Mouse (Mus musculus) hindbrain, embryonic 15.5 days (tissue): ENCODE measurements around the gene Yars. TPM values are rescaled to one million over a fixed set of nuclear protein-coding genes. Genes with fewer than 3 reads are reported as not detected.

Source experiments
- ATAC-seq: fragments of 200-750 bp; cut with Nextera tagmentation; 2 replicates; pipeline ENCODE4 v1.8.0; 2017; ENCODE audit warnings: low read depth, moderate number of reproducible peaks, moderate TSS enrichment; ENCODE audit not compliant: low FRiP score
- H3K27ac ChIP-seq: fragments of 300-500 bp; sonication (generic); replicated peaks from 2 replicates; pipeline ENCODE4 v1.5.1; 2015; ENCODE audit warnings: mild to moderate bottlenecking, inconsistent platforms
- H3K27me3 ChIP-seq: fragments of 300-500 bp; sonication (generic); 2 replicates; pipeline ENCODE4 v1.6.1; 2015; ENCODE audit warnings: control low read depth, inconsistent platforms
- H3K36me3 ChIP-seq: fragments of 300-500 bp; sonication (generic); 2 replicates; pipeline ENCODE4 v1.6.1; 2015; ENCODE audit warnings: control low read depth, inconsistent platforms
- H3K4me1 ChIP-seq: fragments of 300-500 bp; sonication (generic); replicated peaks from 2 replicates; pipeline ENCODE4 v1.6.1; 2015; ENCODE audit warnings: control low read depth, inconsistent platforms
- H3K4me2 ChIP-seq: fragments of 300-500 bp; sonication (generic); 2 replicates; pipeline ENCODE4 v1.6.1; 2015; ENCODE audit warnings: moderate library complexity, mild to moderate bottlenecking, inconsistent platforms
- H3K4me3 ChIP-seq: fragments of 300-500 bp; sonication (generic); 2 replicates; pipeline ENCODE4 v1.5.1; 2015; ENCODE audit warnings: mild to moderate bottlenecking, inconsistent platforms
- H3K9ac ChIP-seq: fragments of 300-500 bp; sonication (generic); 2 replicates; pipeline ENCODE4 v1.6.1; 2015; ENCODE audit warnings: inconsistent platforms
- H3K9me3 ChIP-seq: fragments of 300-500 bp; sonication (generic); 2 replicates; pipeline ENCODE4 v1.6.1; 2016; ENCODE audit warnings: control low read depth, inconsistent platforms
- WGBS: fragments of 180-500 bp; shearing (Covaris S2); methylation state at CpG from one replicate; pipeline ENCODE4 v1.1.7; 2015; 5-methylcytosine and 5-hydroxymethylcytosine counted together
- polyA plus RNA-seq: library from polyadenylated mRNA; unstranded; fragments of >200 nt; fragmentation: Nextera tagmentation; extraction: Ambion mirVana; gene quantifications from 2 replicates; pipeline ENCODE4 v1.2.1, GENCODE M21; 2015

Gene Yars
- 102 and 111 TPM in 2 replicates for polyA plus RNA-seq

DNA sequence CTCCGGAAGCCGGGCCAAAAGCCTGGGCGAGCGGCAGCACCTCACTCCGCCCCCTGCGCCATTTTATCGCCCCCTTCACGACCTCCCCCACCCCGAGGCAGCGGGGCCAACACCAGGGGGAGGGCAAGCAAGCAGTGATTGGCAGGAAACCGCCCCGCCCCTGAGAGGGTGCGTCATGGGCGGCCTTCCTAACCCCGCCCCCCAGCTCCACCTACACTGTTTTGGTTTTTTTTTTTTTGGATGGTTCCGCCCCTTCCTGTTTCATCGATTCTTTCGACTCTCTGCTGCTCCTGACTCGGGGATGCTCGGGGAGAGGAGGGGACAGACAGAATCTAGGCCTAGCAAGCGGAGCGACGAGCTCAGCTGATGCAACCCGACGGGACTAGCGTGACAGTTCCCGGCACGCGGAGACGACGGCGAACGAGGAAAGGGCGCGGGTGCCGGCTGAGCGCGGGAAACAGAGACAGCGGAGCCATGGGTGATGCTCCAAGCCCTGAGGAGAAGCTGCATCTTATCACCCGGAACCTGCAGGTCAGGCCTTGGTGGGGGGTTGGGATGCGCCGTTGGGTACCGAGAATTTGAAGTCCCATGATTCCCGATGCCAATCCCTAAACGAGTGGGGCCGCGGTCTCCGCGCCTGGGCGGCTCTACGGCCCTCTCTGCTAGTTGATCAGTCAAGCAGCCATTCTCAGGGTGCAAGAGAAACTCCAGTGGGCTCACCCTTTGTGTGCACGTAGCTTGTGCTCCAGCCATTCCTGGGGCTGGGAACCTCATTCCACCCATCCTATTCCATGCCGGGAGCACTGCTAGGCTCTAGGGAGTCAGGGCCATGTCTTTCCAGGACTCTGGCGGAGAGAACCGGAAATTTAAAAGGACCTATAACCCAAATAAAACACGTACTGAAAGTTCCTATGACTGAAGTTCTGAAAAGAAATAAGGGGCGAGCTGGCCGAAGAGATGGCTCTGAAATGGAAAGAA lies at the start of gene Yars, which contains the start of gene S100pbp:
Gene Yars (plus strand): TSS at position 219 of the 978 bp plus-strand sequence.
Gene S100pbp (minus strand): TSS at position 186 of the 978 bp plus-strand sequence.
- peaks cover 31% of the 10 kb centered on the region for H3K4me1 ChIP-seq
- peak within 1 kb of the TSS; percentile 90 for H3K27ac ChIP-seq
- WGBS, result under 1% methylated on average over 58 of the region's 58 CpGs
- ATAC-seq, result peak; percentile 91
- no peaks in the 10 kb centered on the region; the same call in 1 of the 2 replicates for H3K36me3 ChIP-seq
- no peaks in the 10 kb centered on the region for H3K27me3 ChIP-seq
- peak within 1 kb of the TSS; percentile 76 for H3K9ac ChIP-seq
- no peaks in the 10 kb centered on the region for H3K9me3 ChIP-seq
- H3K4me2 ChIP-seq, result peak within 1 kb of the TSS; percentile 77
- peak within 1 kb of the TSS; percentile 74 for H3K4me3 ChIP-seq

- Histone ChIP-seq H3K9ac (no peak overlapping the region), H3K4me2 (no peak overlapping the region), H3K9me3 (no peaks in the 10 kb centered on the region), H3K27me3 (0 out of 2 replicates have a peak, but pooled peaks cover 4% of the 10 kb centered on the region), H3K36me3 (no peaks in the 10 kb centered on the region), H3K4me1 (peaks cover 53% of the 10 kb centered on the region), H3K27ac (no peak overlapping the region), H3K4me3 (no peak overlapping the region)
- ATAC-seq, result no peak
- 88% methylated on average over 4 of the region's 4 CpGs for WGBS
These were observed 48.8 kb upstream of the Yars start for GRCm38 (mm10) chr4:129140808-129141207.

GRCm38 (mm10) chr4:129141560-129142438 lies 47.8 kb upstream of the Yars start:
- Histone ChIP-seq H3K27me3 (0 out of 2 replicates have a peak, but pooled peaks cover 4% of the 10 kb centered on the region), H3K27ac (peak overlapping the region; percentile 25; the same call in 1 of the 2 replicates), H3K4me3 (no peak overlapping the region), H3K36me3 (no peaks in the 10 kb centered on the region), H3K4me1 (peaks cover 47% of the 10 kb centered on the region), H3K4me2 (no peak overlapping the region), H3K9me3 (no peaks in the 10 kb centered on the region), H3K9ac (no peak overlapping the region)
- 63% methylated on average over 17 of the region's 17 CpGs for WGBS
- ATAC-seq, result no peak

- WGBS, result 77% methylated on average over 11 of the region's 11 CpGs
- Histone ChIP-seq H3K4me3 (no peak overlapping the region), H3K4me1 (peaks cover 41% of the 10 kb centered on the region), H3K4me2 (no peak overlapping the region), H3K9me3 (no peaks in the 10 kb centered on the region), H3K27ac (0 out of 2 replicates have a peak overlapping the region, but pooled peaks have one; percentile 14), H3K9ac (no peak overlapping the region), H3K36me3 (no peaks in the 10 kb centered on the region), H3K27me3 (0 out of 2 replicates have a peak, but pooled peaks cover 4% of the 10 kb centered on the region)
- ATAC-seq, result no peak
These were observed 47.0 kb upstream of the Yars start for GRCm38 (mm10) chr4:129142439-129143045.

DNA sequence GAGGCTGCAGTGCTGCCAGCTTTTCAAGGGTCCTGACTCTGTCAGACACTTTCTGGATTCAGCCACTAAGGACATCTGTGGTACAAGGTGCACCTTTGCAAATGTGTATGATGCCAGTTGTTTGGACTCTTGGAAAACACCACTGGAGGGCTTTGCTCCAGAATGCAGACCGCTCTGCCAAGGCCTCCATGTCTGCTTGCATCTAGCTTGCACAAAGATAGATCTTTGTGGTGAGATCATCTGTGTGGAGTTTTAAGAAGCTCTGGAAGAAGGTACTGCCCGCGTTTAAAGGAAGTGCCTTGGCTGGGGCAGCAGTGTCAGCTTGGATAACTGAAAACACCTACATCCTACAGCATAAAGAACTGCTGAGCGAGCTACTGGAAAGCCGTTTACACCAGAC lies 46.1 kb upstream of the Yars start:
- no peaks in the 10 kb centered on the region for H3K9me3 ChIP-seq
- H3K27ac ChIP-seq, result peak overlapping the region; percentile 84; the same call in 1 of the 2 replicates
- ATAC-seq, result no peak

GRCm38 (mm10) chr4:129144401-129145367 lies 44.9 kb upstream of the Yars start:
- H3K36me3 ChIP-seq, result peaks cover 5% of the 10 kb centered on the region; the same call in 1 of the 2 replicates
- no peaks in the 10 kb centered on the region for H3K27me3 ChIP-seq
- H3K4me1 ChIP-seq, result peaks cover 40% of the 10 kb centered on the region
- no peak overlapping the region for H3K4me2 ChIP-seq
- H3K4me3 ChIP-seq, result no peak overlapping the region
- peak overlapping the region; percentile 84 for H3K27ac ChIP-seq
- peak; percentile 78 for ATAC-seq
- 41% methylated on average over 16 of the region's 16 CpGs for WGBS
- H3K9me3 ChIP-seq, result no peaks in the 10 kb centered on the region
- peak overlapping the region; percentile 0; the same call in 1 of the 2 replicates for H3K9ac ChIP-seq

More for the DNA sequence above, 46.1 kb upstream of the Yars start:
- Histone ChIP-seq H3K4me2 (no peak overlapping the region), H3K4me3 (no peak overlapping the region), H3K9ac (no peak overlapping the region), H3K36me3 (no peaks in the 10 kb centered on the region), H3K27me3 (0 out of 2 replicates have a peak, but pooled peaks cover 1% of the 10 kb centered on the region), H3K4me1 (peaks cover 39% of the 10 kb centered on the region)
- WGBS, result 91% methylated on average over 5 of the region's 5 CpGs

DNA sequence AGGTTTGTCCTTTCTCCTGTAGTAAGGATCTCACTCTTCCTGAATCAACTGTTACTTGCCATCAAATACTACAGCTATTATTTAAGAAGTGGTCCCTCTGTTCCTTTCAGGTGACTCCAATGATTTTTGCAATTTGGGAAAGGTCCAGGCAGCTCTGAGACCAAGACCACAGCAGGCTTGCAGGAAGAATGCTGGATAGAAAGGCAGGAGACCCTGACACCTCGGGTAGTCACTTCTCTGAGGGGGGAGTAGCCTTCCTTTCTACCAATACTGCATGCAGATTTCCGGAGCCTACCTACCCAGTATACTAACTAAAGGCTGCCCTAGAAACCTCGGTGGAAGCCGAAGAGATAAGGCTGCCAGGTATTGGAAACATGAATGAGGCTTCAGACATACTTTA lies 44.1 kb upstream of the Yars start:
- no peaks in the 10 kb centered on the region for H3K9me3 ChIP-seq
- H3K9ac ChIP-seq, result no peak overlapping the region

DNA sequence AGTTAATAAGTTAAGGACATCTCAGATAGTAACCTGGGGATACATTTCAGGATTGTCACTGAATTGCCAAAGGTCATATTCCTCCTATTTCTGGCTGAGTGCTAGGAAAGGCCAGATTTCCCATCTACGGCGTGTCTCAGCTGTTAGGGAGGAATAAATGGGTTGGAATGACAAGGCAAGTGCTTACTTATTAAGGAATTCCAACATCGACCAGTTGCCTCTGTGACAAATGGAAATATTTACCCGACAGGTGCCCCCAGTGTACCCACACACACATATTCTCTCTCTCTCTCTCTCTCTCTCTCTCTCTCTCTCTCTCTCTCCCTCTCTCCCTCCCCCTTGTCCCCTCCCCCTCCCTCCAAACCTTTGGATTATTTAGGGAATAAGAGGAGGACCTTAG lies 43.6 kb upstream of the Yars start:
- no peaks in the 10 kb centered on the region for H3K27me3 ChIP-seq
- no peak overlapping the region; the same call in 1 of the 2 replicates for H3K27ac ChIP-seq
- no peak overlapping the region for H3K9ac ChIP-seq
- WGBS, result 75% methylated on average over 4 of the region's 4 CpGs
- peaks cover 40% of the 10 kb centered on the region for H3K4me1 ChIP-seq
- no peak for ATAC-seq
- H3K9me3 ChIP-seq, result no peaks in the 10 kb centered on the region
- H3K4me2 ChIP-seq, result no peak overlapping the region
- H3K4me3 ChIP-seq, result no peak overlapping the region
- peaks cover 8% of the 10 kb centered on the region; the same call in 1 of the 2 replicates for H3K36me3 ChIP-seq

More for the DNA sequence above, 44.1 kb upstream of the Yars start:
- ATAC-seq, result no peak
- Histone ChIP-seq H3K4me1 (peaks cover 40% of the 10 kb centered on the region), H3K27ac (peak overlapping the region; percentile 84), H3K27me3 (no peaks in the 10 kb centered on the region), H3K4me2 (no peak overlapping the region), H3K4me3 (no peak overlapping the region), H3K36me3 (peaks cover 8% of the 10 kb centered on the region; the same call in 1 of the 2 replicates)
- 67% methylated on average over 4 of the region's 4 CpGs for WGBS

GRCm38 (mm10) chr4:129146392-129146791 lies 43.2 kb upstream of the Yars start:
- Histone ChIP-seq H3K4me2 (no peak overlapping the region), H3K9ac (no peak overlapping the region), H3K27ac (no peak overlapping the region), H3K4me1 (peaks cover 40% of the 10 kb centered on the region), H3K9me3 (no peaks in the 10 kb centered on the region), H3K27me3 (no peaks in the 10 kb centered on the region), H3K4me3 (no peak overlapping the region), H3K36me3 (peaks cover 8% of the 10 kb centered on the region; the same call in 1 of the 2 replicates)
- no peak for ATAC-seq
- 60% methylated on average over 2 of the region's 2 CpGs for WGBS

DNA sequence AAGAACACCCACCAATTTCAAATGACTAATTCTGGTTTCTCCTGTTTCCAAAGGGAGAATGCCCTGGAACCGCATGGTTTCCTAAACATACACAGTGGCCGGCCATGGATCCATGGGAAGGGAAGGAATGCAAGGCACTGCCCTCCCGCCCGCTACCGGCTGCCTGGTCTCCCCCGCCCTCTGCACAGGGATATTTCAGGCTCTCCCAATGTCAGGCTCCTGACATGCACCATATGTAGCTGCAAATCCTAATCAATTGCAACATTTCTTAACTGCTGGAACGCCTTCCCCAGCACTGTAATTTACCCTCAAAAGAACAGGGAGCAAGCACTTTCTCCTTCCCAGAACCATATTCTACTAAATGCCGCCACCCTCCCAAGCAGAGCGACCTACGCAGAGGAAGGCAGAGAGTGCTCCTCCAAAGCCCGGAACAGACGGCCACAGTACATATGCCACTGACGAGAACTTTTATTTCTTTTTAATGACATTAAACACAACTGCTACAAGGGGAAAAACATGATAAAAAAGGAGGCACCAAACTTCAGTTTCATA lies 41.9 kb upstream of the Yars start:
- H3K36me3 ChIP-seq, result peaks cover 12% of the 10 kb centered on the region; the same call in 1 of the 2 replicates
- WGBS, result 86% methylated on average over 13 of the region's 13 CpGs

More for the DNA sequence above, 41.9 kb upstream of the Yars start:
- Histone ChIP-seq H3K4me3 (no peak overlapping the region), H3K4me1 (peaks cover 28% of the 10 kb centered on the region), H3K4me2 (no peak overlapping the region), H3K27ac (no peak overlapping the region), H3K9ac (no peak overlapping the region), H3K9me3 (no peaks in the 10 kb centered on the region), H3K27me3 (no peaks in the 10 kb centered on the region)
- ATAC-seq, result no peak
